Mouse (Mus musculus): ENCODE measurements around the gene Eps8l2.

Eps8l2 gene

GRCm38 (mm10) chr7:141338576-141339131 lies at the start of gene Eps8l2:
Eps8l2 (plus strand) TSS chr7:141338880.
- no peak for DNase-seq (ENCODE audit: low spot score in 2 of 2)

DNA sequence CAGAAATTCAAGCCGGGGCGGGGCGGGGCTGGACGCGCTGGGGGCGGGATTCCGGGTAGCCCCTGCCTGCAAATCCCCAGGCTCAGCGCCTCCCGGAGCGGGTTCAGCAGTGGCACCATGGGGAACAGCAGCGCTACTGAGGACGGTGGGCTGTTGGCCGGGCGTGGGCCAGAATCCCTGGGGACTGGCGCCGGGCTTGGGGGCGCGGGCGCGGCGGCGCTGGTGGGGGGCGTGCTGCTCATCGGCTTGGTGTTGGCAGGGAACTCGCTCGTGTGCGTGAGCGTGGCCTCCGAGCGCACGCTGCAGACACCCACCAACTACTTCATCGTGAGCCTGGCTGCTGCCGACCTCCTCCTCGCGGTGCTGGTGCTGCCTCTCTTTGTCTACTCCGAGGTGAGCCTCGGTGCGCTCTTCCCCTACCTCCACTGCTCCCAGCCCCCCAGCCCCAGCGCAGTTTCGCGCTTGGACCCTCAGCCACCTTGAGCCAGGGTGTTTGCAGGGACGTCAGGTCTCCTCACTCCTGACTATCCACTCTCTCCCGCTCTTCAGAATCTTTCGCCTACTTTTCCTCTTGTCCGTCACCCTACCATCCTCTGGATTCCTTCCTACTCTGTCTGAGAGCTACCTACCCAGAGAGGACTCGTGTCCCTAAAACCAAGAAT lies 46.6 kb upstream of the Eps8l2 start, which contains the start of gene Drd4:
Gene Drd4 (plus strand): TSS at position 86 of the 662 bp plus-strand sequence.
- peak; percentile 26 to 32 for DNase-seq (ENCODE audit: low spot score in 2 of 2)

DNA sequence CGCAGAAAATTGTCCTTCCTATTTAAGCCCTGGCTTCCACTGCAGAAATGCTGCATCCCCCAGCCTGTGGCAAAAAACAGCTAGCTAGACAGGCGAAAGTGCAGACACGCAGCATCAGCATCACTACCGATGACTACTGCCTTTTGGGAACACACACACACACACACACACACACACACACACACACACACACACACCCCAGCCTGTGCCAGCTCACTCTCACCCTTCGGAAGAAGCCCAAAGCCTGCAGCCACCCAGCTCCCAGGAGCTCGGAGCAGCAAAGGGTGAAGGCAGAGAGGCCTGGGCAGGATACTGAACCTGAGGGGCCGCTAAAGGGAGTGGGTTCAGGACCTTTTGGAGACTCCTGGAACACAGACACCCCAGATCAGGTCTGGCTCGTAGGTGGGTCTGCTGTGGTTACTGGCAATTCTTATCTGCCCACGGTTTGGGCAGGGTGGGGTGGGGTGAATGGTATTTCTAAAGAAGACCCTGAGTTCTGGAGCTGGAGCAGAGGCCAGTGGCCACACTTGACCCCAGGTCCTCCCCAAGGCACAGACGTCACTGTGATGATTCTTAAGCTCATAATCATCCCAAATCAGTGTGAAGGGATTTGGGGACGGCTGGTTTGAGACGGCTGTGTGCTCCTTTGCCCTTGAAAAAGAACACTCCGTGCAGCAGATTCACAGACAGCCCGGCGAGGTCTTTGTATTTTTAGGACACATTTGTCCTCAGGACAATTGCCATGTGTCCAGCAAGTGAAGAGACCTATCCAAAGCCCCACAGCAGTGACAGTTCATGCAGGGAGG lies 45.9 kb upstream of the Eps8l2 start:
- DNase-seq (ENCODE audit: low spot score in 2 of 2), result no peak

DNA sequence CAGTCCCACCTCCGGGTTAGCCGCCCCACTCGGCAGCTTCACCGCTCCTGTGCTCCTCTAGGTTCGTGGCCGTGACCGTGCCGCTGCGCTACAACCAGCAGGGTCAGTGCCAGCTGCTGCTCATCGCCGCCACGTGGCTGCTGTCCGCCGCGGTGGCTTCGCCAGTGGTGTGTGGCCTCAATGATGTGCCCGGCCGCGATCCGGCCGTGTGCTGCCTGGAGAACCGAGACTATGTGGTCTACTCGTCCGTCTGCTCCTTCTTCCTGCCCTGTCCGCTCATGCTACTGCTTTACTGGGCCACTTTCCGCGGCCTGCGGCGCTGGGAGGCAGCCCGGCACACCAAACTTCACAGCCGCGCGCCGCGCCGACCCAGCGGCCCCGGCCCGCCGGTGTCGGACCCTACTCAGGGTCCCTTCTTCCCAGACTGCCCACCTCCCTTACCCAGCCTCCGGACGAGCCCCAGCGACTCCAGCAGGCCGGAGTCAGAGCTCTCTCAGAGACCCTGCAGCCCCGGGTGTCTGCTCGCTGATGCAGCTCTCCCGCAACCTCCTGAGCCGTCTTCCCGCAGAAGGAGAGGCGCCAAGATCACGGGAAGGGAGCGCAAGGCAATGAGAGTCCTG lies 44.7 kb upstream of the Eps8l2 start:
- no peak for DNase-seq (ENCODE audit: low spot score in 2 of 2)

DNA sequence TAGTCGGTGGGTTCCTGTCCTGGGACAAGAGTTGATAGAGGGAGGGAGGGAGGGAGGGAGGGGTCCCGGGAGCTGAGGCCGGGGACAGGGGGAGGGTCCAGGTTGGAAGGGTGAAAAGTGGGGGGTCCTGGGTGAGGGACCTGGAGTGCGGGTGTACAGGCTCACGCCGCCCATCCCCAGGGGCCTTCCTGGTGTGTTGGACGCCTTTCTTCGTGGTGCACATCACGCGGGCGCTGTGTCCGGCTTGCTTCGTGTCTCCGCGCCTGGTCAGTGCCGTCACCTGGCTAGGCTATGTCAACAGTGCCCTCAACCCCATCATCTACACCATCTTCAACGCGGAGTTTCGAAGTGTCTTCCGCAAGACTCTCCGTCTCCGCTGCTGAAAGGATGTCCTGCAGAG lies 44.2 kb upstream of the Eps8l2 start:
- no peak for DNase-seq (ENCODE audit: low spot score in 2 of 2)

DNA sequence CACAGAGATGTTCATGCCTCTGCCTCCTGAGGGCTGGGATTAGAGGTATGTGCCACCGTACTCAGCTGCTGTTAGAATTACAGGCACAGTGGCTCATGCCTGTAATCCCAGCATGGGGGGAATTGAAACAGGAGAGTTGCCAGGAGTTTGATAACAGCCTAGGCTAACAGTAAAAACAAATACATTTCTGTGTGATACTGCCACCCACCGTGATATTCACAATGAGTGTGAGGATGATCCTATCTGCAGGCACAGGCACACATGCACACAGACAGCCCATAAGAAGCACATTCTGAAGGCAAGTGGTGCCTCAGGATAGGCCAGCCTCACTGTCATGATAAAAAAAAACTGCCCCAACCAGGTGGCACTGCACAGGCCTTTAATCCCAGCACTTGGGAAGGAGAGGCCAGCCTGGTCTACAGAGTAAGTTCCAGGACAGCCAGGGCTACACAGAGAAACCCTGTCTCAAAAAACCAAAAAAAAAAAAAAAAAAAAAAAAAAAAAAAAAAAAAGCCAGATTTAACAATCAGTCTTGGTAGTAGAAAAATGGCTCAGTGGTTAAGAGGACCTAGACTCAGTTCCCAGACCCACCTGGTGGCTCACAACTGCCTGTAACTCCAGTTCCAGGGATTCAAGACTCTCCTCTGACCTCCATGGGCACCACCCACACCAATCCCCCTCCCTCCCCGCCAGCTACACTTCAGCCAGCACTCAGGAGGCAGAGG lies 40.6 kb upstream of the Eps8l2 start:
- no peak for DNase-seq (ENCODE audit: low spot score in 2 of 2)

DNA sequence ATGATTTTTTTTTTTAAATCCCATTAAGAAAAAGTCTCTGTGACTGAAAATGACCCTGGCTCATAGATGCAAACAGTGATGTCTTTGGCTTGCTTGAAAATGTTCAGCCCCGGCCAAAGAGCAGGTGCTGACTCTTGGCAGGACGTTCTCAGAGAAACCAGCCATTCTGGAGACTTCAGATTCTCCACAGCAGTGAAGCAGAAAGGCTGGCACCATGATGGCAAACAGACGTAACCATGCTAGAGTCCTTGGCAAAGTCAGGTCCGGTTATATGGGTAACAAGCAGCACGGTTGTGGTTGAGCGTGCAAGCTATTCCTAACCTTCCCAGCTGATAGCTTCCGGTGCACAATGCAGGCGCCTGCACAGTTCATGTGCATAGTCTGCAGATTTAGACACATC lies 39.5 kb upstream of the Eps8l2 start:
- no peak for DNase-seq (ENCODE audit: low spot score in 2 of 2)

DNA sequence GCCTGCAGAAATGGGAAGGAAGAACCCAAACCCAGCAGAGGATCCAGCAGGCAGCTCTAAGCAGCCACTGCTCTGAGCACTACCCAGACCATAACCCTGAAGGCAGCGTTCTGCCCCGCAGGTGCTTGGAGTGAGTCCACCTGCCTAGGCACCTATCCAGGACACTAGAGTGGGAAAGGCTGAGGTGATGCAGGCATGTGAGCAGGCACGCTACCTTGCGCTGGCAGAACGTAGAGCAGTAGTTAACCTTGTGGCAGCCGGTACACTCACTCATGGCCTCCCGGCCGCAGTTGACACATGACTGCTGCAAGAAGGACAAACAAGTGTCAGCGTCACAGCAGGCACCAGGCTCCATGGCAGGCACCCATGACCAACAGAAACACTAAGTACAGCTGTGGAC lies 37.3 kb upstream of the Eps8l2 start:
- DNase-seq (ENCODE audit: low spot score in 2 of 2), result no peak

DNA sequence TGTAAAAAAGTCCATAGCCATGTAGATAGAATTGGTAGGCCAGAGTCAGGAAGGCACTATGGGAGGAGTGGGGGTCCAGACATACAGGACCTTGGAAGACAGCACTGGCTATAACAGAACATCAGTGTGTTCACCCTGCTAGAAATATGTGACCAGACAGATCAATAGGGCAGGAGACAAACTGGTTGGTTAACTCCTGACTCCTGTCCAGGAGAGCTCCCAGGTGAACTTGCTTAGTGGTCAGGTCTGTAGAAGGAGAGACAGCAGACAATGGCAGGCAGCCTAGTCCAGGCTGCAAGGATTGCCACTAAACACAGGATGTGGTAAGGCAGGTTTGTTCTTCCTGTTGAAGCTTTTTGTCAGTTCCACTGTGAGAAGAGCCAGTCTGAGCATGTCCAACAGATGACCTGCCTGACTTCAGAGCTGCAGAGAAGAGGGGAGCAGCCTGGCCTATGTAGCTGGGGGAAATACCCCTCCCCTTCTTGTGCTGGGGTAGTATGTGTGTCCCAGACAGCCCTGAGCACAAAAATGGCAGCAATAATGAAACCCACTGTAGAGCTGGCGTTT lies 35.9 kb upstream of the Eps8l2 start:
- no peak for DNase-seq (ENCODE audit: low spot score in 2 of 2)

DNA sequence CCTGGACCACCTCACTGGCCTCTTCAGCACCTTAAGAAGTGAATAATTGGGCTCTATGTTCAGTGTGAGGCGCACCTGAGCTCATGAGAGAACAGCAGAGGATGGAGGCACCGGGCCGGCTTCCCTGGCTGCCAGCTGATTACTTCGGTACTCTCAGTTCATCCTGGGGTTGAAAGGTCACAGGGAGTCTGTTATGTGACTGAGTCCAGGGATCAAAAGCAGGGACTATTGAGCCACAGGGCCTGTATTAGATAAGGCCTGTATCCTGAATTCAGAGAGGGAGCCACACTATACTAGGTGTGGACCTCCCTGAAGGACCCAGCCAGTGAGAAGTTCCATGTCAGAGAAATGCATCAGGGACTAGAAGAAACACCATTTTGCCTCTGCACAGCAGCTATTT lies 34.1 kb upstream of the Eps8l2 start:
- DNase-seq (ENCODE audit: low spot score in 2 of 2), result no peak

DNA sequence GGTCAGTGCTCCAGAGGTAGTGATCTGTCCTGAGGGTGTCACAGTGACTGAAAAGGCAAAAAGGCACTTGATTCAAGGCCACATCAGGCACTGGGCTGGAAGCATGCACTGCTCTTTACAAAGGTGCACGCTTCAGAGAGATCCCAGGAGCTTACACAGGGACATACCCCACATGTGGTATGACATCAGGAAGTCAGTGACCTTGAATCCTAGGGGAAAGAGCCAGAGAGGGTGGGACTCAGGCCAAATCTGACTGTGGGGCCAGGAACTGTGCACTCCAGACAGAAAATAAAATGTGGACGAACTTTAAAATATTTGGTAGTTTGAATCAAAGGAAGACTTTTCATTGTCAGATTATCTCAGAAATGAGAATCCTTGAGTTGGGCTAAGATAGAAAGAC lies 24.3 kb upstream of the Eps8l2 start:
- no peak for DNase-seq (ENCODE audit: low spot score in 2 of 2)

DNA sequence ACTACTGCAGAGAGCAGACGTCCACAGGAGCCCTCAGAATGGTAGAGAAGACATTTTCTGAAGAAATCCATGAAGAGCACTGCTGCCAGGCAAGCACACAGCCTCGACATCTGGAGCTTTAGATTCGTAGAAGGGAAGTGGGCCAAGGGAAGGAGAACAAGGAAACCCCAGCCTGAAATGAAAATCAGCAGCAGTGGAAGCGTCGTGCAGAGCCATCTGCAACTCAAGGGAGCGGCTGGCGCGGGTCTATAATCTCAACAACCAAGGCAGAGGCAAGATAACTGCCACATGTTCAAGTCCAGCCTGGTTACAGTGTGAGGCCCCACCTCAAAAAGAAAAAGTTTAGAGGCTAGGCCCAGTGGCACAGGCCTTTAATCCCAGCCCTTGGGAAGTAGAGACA lies 23.6 kb upstream of the Eps8l2 start:
- no peak for DNase-seq (ENCODE audit: low spot score in 2 of 2)

DNA sequence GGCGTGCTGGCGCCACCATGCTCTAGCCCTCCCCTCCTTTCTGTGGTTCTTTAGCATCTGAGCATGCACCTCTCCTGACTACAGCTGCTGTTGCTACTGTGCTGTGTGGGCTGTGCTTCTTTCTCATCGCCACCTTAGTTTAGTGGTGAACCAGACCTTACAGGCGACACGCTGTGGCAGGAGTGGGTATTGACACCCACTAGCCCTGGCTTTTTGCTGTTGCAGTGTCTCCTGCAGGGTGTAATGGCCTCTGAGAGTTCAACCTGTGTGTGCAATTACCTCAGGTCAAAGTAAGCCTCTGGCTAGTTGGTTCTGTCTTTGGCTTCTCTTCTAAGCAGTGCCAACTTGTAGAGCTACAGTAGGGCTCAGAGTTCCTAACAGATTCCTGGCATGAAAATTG lies 22.7 kb upstream of the Eps8l2 start:
- peak in 1 of 2 experiments; percentile 42 for DNase-seq (ENCODE audit: low spot score in 2 of 2)

DNA sequence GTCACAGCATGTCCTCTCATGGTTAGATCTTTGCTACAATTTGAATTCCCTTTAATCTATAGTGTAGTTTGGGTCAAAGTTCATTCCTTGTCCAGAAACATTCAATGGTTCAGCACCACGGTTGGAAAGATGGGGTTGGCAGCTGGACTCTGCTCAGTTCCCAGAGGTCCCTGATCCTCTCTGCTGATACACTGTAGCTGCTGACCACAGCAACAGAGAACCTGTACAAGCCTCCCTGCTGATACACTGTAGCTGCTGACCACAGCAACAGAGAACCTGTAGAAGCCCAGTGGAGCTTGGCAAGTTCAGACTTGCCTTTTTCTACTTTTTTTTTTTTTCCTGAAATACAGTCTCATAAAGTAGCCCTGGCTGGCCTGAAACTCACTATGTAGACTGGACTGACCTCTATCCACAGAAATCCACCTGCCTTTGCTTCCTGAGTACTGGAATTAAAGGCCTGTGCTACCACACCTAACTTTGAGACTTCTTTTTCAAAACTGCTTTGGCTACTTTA lies 21.0 kb upstream of the Eps8l2 start:
- DNase-seq (ENCODE audit: low spot score in 2 of 2), result no peak

- no peak for DNase-seq (ENCODE audit: low spot score in 2 of 2)
These were observed 19.2 kb upstream of the Eps8l2 start for GRCm38 (mm10) chr7:141319446-141319845.

DNA sequence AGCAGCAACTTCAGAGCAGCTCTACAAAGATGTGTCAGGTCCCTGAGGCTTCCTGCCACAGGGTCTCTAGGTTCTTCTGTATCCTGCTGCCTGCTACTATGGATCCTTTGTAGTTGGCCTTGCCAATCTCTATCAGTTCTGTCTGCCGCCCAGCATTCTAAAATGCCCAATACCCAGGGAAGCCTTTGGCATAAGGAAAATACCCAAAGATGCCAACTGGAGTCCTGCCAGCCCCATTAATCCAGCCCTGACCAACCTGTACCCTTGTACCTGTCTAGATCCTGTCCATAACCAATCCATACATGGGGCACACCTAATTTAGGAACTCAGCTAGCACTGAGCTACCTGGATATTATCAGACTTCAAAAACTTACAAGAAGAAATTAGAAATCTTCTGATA lies 14.0 kb upstream of the Eps8l2 start:
- no peak for DNase-seq (ENCODE audit: low spot score in 2 of 2)

DNA sequence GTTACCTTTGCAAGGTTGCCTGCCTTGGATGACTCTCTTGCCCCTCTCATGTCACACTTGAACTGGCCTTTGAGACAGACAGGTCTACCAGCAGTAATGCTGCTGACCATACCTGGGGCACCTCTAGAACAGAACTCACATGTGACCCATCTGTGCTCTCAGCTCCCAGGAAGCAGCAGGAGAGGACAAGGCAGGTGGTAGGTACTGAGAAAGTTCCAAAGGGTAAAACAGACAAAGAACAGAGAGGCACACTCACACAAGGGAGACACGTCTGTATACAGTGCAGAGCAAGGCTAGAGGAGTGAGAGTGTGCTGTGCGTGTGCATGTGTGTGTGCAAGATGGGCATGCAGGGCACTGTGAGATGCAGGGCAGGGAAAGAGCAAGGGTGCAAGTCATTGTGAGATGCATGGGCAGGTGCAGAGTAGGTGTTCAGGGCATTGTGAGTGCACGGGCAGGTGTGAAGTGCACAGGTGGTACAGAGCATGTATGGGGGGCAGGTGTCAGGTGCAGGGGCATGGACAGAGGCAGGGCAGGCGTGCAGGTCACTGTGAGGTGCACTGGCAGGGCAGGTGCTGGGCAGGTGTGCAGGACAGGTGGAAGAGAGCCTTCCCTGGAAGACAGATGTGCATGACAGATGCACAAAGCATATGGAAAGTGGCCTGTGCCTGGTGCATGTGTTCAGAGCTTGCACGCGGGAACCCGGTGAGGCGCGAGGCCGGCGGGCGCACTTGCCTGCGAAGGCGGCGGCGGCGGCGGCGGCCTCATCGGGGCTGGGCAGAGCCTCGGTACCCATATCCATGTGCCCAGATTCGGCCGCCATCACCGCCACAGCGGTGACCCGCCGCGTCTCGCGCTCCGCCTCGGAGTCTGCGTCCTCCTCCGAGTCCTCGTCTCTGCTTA lies 11.9 kb upstream of the Eps8l2 start:
- peak in 1 of 2 experiments; percentile 20 for DNase-seq (ENCODE audit: low spot score in 2 of 2)

DNA sequence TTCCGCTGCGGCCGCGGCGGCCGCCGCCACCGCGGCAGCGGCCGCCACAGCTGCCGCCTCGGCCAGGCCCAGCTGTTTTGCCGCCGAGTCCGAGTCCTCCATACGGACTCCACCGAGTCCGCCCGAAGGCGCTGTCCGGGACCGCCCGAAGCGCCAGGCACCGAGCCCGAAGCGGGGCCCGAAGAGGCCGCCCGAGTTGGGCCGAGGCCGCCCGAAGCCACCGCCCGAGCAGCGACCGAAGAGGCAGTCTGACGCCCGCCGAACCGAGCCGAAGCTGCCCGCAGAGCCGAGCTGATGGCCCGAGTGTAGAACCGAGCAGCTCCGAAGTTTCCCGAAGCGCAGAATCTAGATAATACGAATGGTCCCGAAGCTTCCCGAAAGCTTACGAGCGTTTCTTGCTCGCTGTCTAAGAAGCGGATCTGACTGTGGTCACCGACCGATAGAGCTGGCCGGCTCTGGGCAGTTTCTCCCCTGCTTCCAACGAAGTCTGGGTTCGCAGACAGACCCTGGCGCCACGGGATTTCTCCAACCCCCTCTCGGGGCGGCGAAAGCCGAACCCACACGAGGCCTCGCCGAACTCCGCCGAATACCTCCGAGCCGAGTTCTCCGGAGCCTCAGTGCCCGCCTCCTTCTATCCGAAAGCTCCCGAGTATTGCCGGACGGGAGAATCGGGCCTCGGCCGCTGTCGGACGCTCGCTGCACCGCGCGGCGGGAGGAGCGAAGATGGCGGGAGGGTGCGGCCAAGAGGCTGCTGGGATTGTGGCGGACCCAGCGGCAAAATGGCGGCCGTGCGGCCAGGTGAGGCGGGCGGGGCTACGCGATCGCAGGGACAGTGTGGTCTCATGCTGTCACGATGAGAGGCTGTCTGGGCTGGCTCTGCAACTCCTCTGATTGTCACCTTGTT lies 11.0 kb upstream of the Eps8l2 start, which contains the start of the genes Deaf1 and Tmem80:
Gene Deaf1 (minus strand): TSS at position 222 of the 904 bp plus-strand sequence.
Gene Tmem80 (plus strand): TSS at position 271 of the 904 bp plus-strand sequence.
- peak; percentile 99 to 100 for DNase-seq (ENCODE audit: low spot score in 2 of 2)

Measured in right cerebral cortex, postnatal 36 days (tissue).